8 mouse cellular contexts compared by ENCODE assay signal in the genomic region with DNA sequence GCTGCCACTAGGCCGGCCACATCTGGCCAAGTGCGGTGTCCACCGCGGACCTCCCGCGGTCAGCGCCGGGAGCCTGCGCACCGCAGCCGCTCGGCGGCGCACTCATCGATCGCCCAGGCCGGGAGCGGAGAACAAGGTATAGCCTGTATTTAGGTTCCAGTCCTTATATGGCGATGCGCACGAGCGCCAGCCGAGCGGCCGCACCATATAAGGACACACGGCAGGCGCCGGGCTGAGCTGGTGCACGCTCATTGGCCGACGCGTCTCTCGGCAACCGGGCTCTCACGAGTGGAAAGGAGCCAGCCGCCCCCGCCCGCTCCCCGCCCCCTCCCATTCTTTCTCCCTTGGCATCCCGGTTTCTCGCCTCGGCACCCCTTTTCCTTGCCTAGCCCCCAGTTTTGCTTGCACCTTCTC. TPM values are rescaled to one million over a fixed set of nuclear protein-coding genes. Genes with fewer than 3 reads are reported as not detected.
DNase-seq lines count a peak whose midpoint lies in the region; ATAC-seq lines count a peak whose summit lies in the region.

No protein-coding gene starts in this region.

- peak; percentile 86 for ATAC-seq in CD4-positive, CD25-positive, alpha-beta regulatory T cell, adult 4 months

- DNase-seq in adrenal gland, adult 2 months: peak; percentile 87
- DNase-seq in forebrain, embryonic 10.5 days (ENCODE audit: extremely low spot score, low spot score): peak; percentile 90
- DNase-seq in heart, postnatal 36 days: peak; percentile 70 to 73
- peak; percentile 75 to 84 for DNase-seq in layer of hippocampus, postnatal 10 days (ENCODE audit: low spot score in 2 of 2)
- DNase-seq in lung, postnatal 10 days: peak; percentile 76
- peak; percentile 66 for DNase-seq in retina, postnatal 7 days (ENCODE audit: low read depth, low spot score)
- peak; percentile 83 to 92 for DNase-seq in thymus, postnatal 36 days

- peaks cover 70% of the 10 kb centered on the region for H3K4me1 ChIP-seq in forebrain, embryonic 10.5 days

- H3K9me3 ChIP-seq in forebrain, embryonic 10.5 days: no peaks in the 10 kb centered on the region

- under 1% methylated on average over 42 of the region's 42 CpGs for WGBS in forebrain, embryonic 10.5 days

- peak overlapping the region; percentile 87 for H3K27ac ChIP-seq in forebrain, embryonic 10.5 days

- no peaks in the 10 kb centered on the region for H3K36me3 ChIP-seq in forebrain, embryonic 10.5 days (replicated peaks)

- H3K4me3 ChIP-seq in forebrain, embryonic 10.5 days: peak overlapping the region; percentile 53

- H3K27me3 ChIP-seq in forebrain, embryonic 10.5 days (ENCODE audit: poor library complexity, severe bottlenecking): peaks cover 100% of the 10 kb centered on the region

- intact Hi-C loops in heart, postnatal 36 days (cut with DNase I): no loop called here

RNA-seq across cellular contexts. Expression of a gene that starts 12.5 kb away (rescaled TPM):
- polyA plus RNA-seq in CD4-positive, CD25-positive, alpha-beta regulatory T cell, adult 4 months (2017; shearing (Covaris generic)): 1 to 10 TPM; 4.0 to 6.7 TPM
- 10 to 100 TPM; 16.3 to 22.9 TPM for total RNA-seq in adrenal gland, adult 2 months (2021)
- 11.3 and 12.2 TPM in 2 replicates for polyA plus RNA-seq in adrenal gland, adult 2 months (2012; rRNA removed)
- 9.5 and 11.3 TPM in 2 replicates for polyA plus RNA-seq in forebrain, embryonic 10.5 days (2016; fragmentation: Nextera tagmentation; extraction: Ambion mirVana)
- total RNA-seq in heart, postnatal 36 days (2021): 1 to 10 TPM; 5.3 to 9.1 TPM
- total RNA-seq in layer of hippocampus, postnatal 10 days (2021): 10 to 100 TPM; 12.4 to 13.1 TPM

RNA-seq across cellular contexts. Expression of a gene that starts 30.5 kb away (rescaled TPM):
- polyA plus RNA-seq in CD4-positive, CD25-positive, alpha-beta regulatory T cell, adult 4 months (2017; shearing (Covaris generic)): 1 to 10 TPM; 1.4 to 1.5 TPM
- total RNA-seq in adrenal gland, adult 2 months (2021): 1 to 10 TPM; 5.1 to 5.3 TPM
- polyA plus RNA-seq in adrenal gland, adult 2 months (2012; rRNA removed): 2.7 and 2.9 TPM in 2 replicates
- polyA plus RNA-seq in forebrain, embryonic 10.5 days (2016; fragmentation: Nextera tagmentation; extraction: Ambion mirVana): 115 and 127 TPM in 2 replicates
- total RNA-seq in heart, postnatal 36 days (2021): 1 to 10 TPM; 3.2 to 3.9 TPM
- total RNA-seq in layer of hippocampus, postnatal 10 days (2021): 1 to 10 TPM; 4.7 to 5.0 TPM

RNA-seq across cellular contexts. Expression of a gene that starts 32.8 kb away (rescaled TPM):
- 1 to 10 TPM; 1.7 to 3.7 TPM for polyA plus RNA-seq in CD4-positive, CD25-positive, alpha-beta regulatory T cell, adult 4 months (2017; shearing (Covaris generic))
- total RNA-seq in adrenal gland, adult 2 months (2021): 100 to 1,000 TPM; 144 to 197 TPM
- 89.0 and 127 TPM in 2 replicates for polyA plus RNA-seq in adrenal gland, adult 2 months (2012; rRNA removed)
- polyA plus RNA-seq in forebrain, embryonic 10.5 days (2016; fragmentation: Nextera tagmentation; extraction: Ambion mirVana): 3.3 and 4.6 TPM in 2 replicates
- 10 to 100 TPM; 11.5 to 13.6 TPM for total RNA-seq in heart, postnatal 36 days (2021)
- total RNA-seq in layer of hippocampus, postnatal 10 days (2021): 10 to 100 TPM; 49.2 to 51.2 TPM

Comparison
In these comparisons a context has a peak if more than half of its experiments do, and no peak if none do; other contexts are left out.
1. Peak in every context shown above with its lines: DNase-seq, ATAC-seq, H3K4me3 ChIP-seq and H3K27ac ChIP-seq.